ENCODE assay signal across 9 mouse cellular contexts in the genomic region with DNA sequence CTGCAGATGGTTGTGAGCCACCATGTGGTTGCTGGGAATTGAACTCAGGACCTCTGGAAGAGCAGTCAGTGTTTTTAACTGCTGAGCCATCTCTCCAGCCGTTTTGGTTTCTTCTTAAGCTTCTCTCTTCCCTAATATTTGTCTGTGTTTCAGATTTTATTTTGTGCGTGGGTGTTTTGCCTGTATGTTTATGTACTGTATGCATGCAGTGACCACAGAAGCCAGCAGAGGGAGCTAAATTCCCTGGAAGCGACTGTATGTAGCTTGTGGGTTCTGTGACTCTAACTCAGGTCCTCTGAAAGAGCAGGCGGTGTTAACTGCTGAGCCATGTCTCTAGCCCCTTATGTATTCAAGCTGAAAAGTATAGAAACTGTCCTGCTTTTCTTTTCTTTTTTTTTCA. TPM values are rescaled to one million over a fixed set of nuclear protein-coding genes. Genes with fewer than 3 reads are reported as not detected.
DNase-seq lines count a peak whose midpoint lies in the region; ATAC-seq and TF ChIP-seq lines count a peak whose summit lies in the region.
"Had no signal": no experiment of that assay in that cellular context is flagged by ENCODE, and none has a peak within 500 bp of the region (broad histone marks: within the 10 kb centered on the region; RNA-seq: fewer than 3 reads in every experiment).

No protein-coding gene starts in this region.

- ATAC-seq in kidney, embryonic 15.5 days (replicated peaks; ENCODE audit: low FRiP score): no peak
- no peak for ATAC-seq in midbrain, embryonic 11.5 days (ENCODE audit: low FRiP score)

- no peak overlapping the region for H3K4me3 ChIP-seq in kidney, embryonic 15.5 days (replicated peaks)
- no peak overlapping the region for H3K4me3 ChIP-seq in bone marrow, adult 2 months (replicated peaks; ENCODE audit: control insufficient read depth, low read depth, low read length)
- no peak overlapping the region for H3K4me3 ChIP-seq in small intestine, adult 2 months (ENCODE audit: low read depth, low read length)
- H3K4me3 ChIP-seq in midbrain, embryonic 11.5 days (ENCODE audit: low read depth, low read length): no peak overlapping the region
- H3K4me3 ChIP-seq: erythroblast, embryonic 14.5 days; neural tube, embryonic 13.5 days had no signal

- H3K27me3 ChIP-seq in kidney, embryonic 15.5 days: no peaks in the 10 kb centered on the region; the same call in 1 of the 2 replicates
- H3K27me3 ChIP-seq in small intestine, adult 2 months (ENCODE audit: control insufficient read depth, insufficient read depth, low read length): no peaks in the 10 kb centered on the region
- peaks cover 5% of the 10 kb centered on the region for H3K27me3 ChIP-seq in midbrain, embryonic 11.5 days (ENCODE audit: control insufficient read depth, insufficient read depth, low read length)

- 64% methylated on average over 4 of the region's 4 CpGs for WGBS in kidney, embryonic 15.5 days
- WGBS in bone marrow, adult 2 months: 43% methylated on average over 4 of the region's 4 CpGs
- WGBS in small intestine, adult 2 months: 57% methylated on average over 4 of the region's 4 CpGs
- WGBS in midbrain, embryonic 11.5 days: 63% methylated on average over 4 of the region's 4 CpGs

- peak; percentile 44 for TF ChIP-seq CTCF in bone marrow, adult 2 months (IDR thresholded peaks at IDR 0.05; ENCODE audit: control insufficient read depth, insufficient read depth, low read length)
- peak; percentile 49; the same call in 1 of the 2 replicates for TF ChIP-seq CTCF in small intestine, adult 2 months (IDR thresholded peaks at IDR 0.05; ENCODE audit: extremely low read depth, insufficient read length, insufficient replicate concordance, low read depth, low read length)

- H3K9me3 ChIP-seq in kidney, embryonic 15.5 days (replicated peaks): no peaks in the 10 kb centered on the region
- H3K9me3 ChIP-seq in midbrain, embryonic 11.5 days (ENCODE audit: control insufficient read depth, low read length): peaks cover 1% of the 10 kb centered on the region; the same call in 1 of the 2 replicates
- H3K9me3 ChIP-seq: neural tube, embryonic 13.5 days had no signal

- H3K27ac ChIP-seq in kidney, embryonic 15.5 days: no peak overlapping the region
- no peak overlapping the region for H3K27ac ChIP-seq in bone marrow, adult 2 months (ENCODE audit: control insufficient read depth, insufficient read depth, low read depth, low read length, poor library complexity)
- no peak overlapping the region for H3K27ac ChIP-seq in small intestine, adult 2 months (ENCODE audit: insufficient read depth, low read depth, low read length)
- no peak overlapping the region for H3K27ac ChIP-seq in midbrain, embryonic 11.5 days (ENCODE audit: low read depth, low read length)
- H3K27ac ChIP-seq: neural tube, embryonic 13.5 days had no signal

- H3K9ac ChIP-seq in kidney, embryonic 15.5 days: no peak overlapping the region
- H3K9ac ChIP-seq in midbrain, embryonic 11.5 days (ENCODE audit: low read length): no peak overlapping the region
- H3K9ac ChIP-seq: neural tube, embryonic 13.5 days had no signal

- TF ChIP-seq POLR2A in bone marrow, adult 2 months (IDR thresholded peaks at IDR 0.05; ENCODE audit: borderline replicate concordance, control insufficient read depth, low read depth, low read length): no peak
- no peak for TF ChIP-seq POLR2A in small intestine, adult 2 months (IDR thresholded peaks at IDR 0.05; ENCODE audit: low read depth, low read length)

- peak; percentile 45 for DNase-seq in kidney, postnatal 14 days
- DNase-seq in ES-CJ7 (ENCODE audit: low read depth, low spot score): peak; percentile 85
- DNase-seq in frontal cortex, adult 2 months (ENCODE audit: extremely low spot score in 1 of 2, low spot score in 1 of 2): no peak
- no peak for DNase-seq in midbrain, embryonic 11.5 days (ENCODE audit: low spot score, missing footprints)

- no peaks in the 10 kb centered on the region for H3K36me3 ChIP-seq in kidney, embryonic 15.5 days
- no peaks in the 10 kb centered on the region for H3K36me3 ChIP-seq in small intestine, adult 2 months (ENCODE audit: control insufficient read depth, insufficient read depth, low read length)
- no peaks in the 10 kb centered on the region for H3K36me3 ChIP-seq in midbrain, embryonic 11.5 days (ENCODE audit: control insufficient read depth, insufficient read depth, low read length)
- H3K36me3 ChIP-seq: neural tube, embryonic 13.5 days had no signal

- H3K4me1 ChIP-seq in kidney, embryonic 15.5 days: peaks cover 26% of the 10 kb centered on the region
- no peaks in the 10 kb centered on the region; the same call in 1 of the 2 replicates for H3K4me1 ChIP-seq in bone marrow, adult 2 months (ENCODE audit: control insufficient read depth, insufficient read depth, low read length)
- H3K4me1 ChIP-seq in small intestine, adult 2 months (ENCODE audit: control insufficient read depth, insufficient read depth, insufficient read length, low read length): 0 out of 2 replicates have a peak, but pooled peaks cover 2% of the 10 kb centered on the region
- H3K4me1 ChIP-seq in midbrain, embryonic 11.5 days (ENCODE audit: control insufficient read depth, insufficient read depth, low read length): peaks cover 9% of the 10 kb centered on the region

- H3K4me2 ChIP-seq in kidney, embryonic 15.5 days: no peak overlapping the region
- no peak overlapping the region for H3K4me2 ChIP-seq in midbrain, embryonic 11.5 days
- H3K4me2 ChIP-seq: neural tube, embryonic 13.5 days had no signal

RNA-seq across cellular contexts. Expression of a gene that starts 3.4 kb away (rescaled TPM):
- 180 and 185 TPM in 2 replicates for polyA plus RNA-seq in kidney, embryonic 15.5 days (2015; fragmentation: Nextera tagmentation; extraction: Ambion mirVana)
- polyA plus RNA-seq in bone marrow, adult 2 months (2011; ENCODE audit: insufficient read depth, insufficient read length, low replicate concordance, missing spikeins): 168 and 176 TPM in 2 replicates
- 252 and 382 TPM in 2 replicates for polyA plus RNA-seq in small intestine, adult 2 months (2012; rRNA removed)
- polyA plus RNA-seq in frontal cortex, adult 2 months (2012; rRNA removed): 5.8 and 10.6 TPM in 2 replicates
- 102 and 106 TPM in 2 replicates for polyA plus RNA-seq in midbrain, embryonic 11.5 days (2014; fragmentation: Nextera tagmentation; extraction: Ambion mirVana)

RNA-seq across cellular contexts. Expression of a gene that starts 28.7 kb away (rescaled TPM):
- polyA plus RNA-seq in kidney, embryonic 15.5 days (2015; fragmentation: Nextera tagmentation; extraction: Ambion mirVana): 5.9 and 12.6 TPM in 2 replicates
- not detected in 2 replicates for polyA plus RNA-seq in bone marrow, adult 2 months (2011; ENCODE audit: insufficient read depth, insufficient read length, low replicate concordance, missing spikeins)
- 4.6 and 4.8 TPM in 2 replicates for polyA plus RNA-seq in small intestine, adult 2 months (2012; rRNA removed)
- polyA plus RNA-seq in frontal cortex, adult 2 months (2012; rRNA removed): 0.69 and 0.90 TPM in 2 replicates
- 3.6 and 4.8 TPM in 2 replicates for polyA plus RNA-seq in midbrain, embryonic 11.5 days (2014; fragmentation: Nextera tagmentation; extraction: Ambion mirVana)
- polyA plus RNA-seq: erythroblast, embryonic 14.5 days had no signal

RNA-seq across cellular contexts. Expression of a gene that starts 48.1 kb away (rescaled TPM):
- 33.8 and 39.4 TPM in 2 replicates for polyA plus RNA-seq in kidney, embryonic 15.5 days (2015; fragmentation: Nextera tagmentation; extraction: Ambion mirVana)
- 94.5 and 103 TPM in 2 replicates for polyA plus RNA-seq in bone marrow, adult 2 months (2011; ENCODE audit: insufficient read depth, insufficient read length, low replicate concordance, missing spikeins)
- polyA plus RNA-seq in small intestine, adult 2 months (2012; rRNA removed): 5.3 and 9.0 TPM in 2 replicates
- polyA plus RNA-seq in frontal cortex, adult 2 months (2012; rRNA removed): 0.62 and 1.3 TPM in 2 replicates
- 19.7 and 27.2 TPM in 2 replicates for polyA plus RNA-seq in midbrain, embryonic 11.5 days (2014; fragmentation: Nextera tagmentation; extraction: Ambion mirVana)

Comparison
In these comparisons a context has a peak if more than half of its experiments do, and no peak if none do; other contexts are left out.
1. DNase-seq: peak in kidney, postnatal 14 days (single experiment) and ES-CJ7 (single experiment); none in frontal cortex, adult 2 months (0 of 2) and midbrain, embryonic 11.5 days (single experiment).